Mouse (Mus musculus) urinary bladder, postnatal 25 days (tissue): ENCODE measurements at regions not wholly inside any gene's neighbourhood (a gene's known extent, or its start where the extent isn't known, plus 50 kb on each side); places are given as distances from the start of the nearest gene placed in this dataset.

Experiments
- DNase-seq: peaks from one replicate; pipeline ENCODE4 v3.0.0; 2022; ENCODE audit warnings: low spot score

- DNase-seq: no peak
Observed at GRCm38 (mm10) chr12:27838384-27838783, 496.0 kb upstream of the Sox11 start.

- DNase-seq: peak; percentile 25
Observed at GRCm38 (mm10) chr12:27826208-27826607, 483.8 kb upstream of the Sox11 start.

GRCm38 (mm10) chr12:27823392-27823791 lies 481.0 kb upstream of the Sox11 start:
- no peak for DNase-seq

- DNase-seq: no peak
Observed at GRCm38 (mm10) chr12:27796642-27797041, 454.3 kb upstream of the Sox11 start.

GRCm38 (mm10) chr12:27786716-27787291 lies 444.4 kb upstream of the Sox11 start:
- DNase-seq: no peak

- DNase-seq: no peak
Observed at GRCm38 (mm10) chr12:27780801-27781200, 438.4 kb upstream of the Sox11 start.

- no peak for DNase-seq
Observed at GRCm38 (mm10) chr12:27765948-27766347, 423.6 kb upstream of the Sox11 start.

GRCm38 (mm10) chr12:27759016-27759415 lies 416.6 kb upstream of the Sox11 start:
- no peak for DNase-seq

- no peak for DNase-seq
Observed at GRCm38 (mm10) chr12:27757641-27758040, 415.3 kb upstream of the Sox11 start.

GRCm38 (mm10) chr12:27724619-27725200 lies 382.3 kb upstream of the Sox11 start:
- no peak for DNase-seq

GRCm38 (mm10) chr12:27680459-27680858 lies 338.1 kb upstream of the Sox11 start:
- no peak for DNase-seq

GRCm38 (mm10) chr12:27673404-27673803 lies 331.0 kb upstream of the Sox11 start:
- DNase-seq: no peak

GRCm38 (mm10) chr12:27670650-27671084 lies 328.3 kb upstream of the Sox11 start:
- no peak for DNase-seq

- no peak for DNase-seq
Observed at GRCm38 (mm10) chr12:27670190-27670589, 327.8 kb upstream of the Sox11 start.

- no peak for DNase-seq
Observed at GRCm38 (mm10) chr12:27669542-27669941, 327.2 kb upstream of the Sox11 start.

GRCm38 (mm10) chr12:27666456-27666855 lies 324.1 kb upstream of the Sox11 start:
- DNase-seq: no peak

- DNase-seq: no peak
Observed at GRCm38 (mm10) chr12:27663126-27663525, 320.8 kb upstream of the Sox11 start.

- DNase-seq: no peak
Observed at GRCm38 (mm10) chr12:27662723-27663122, 320.3 kb upstream of the Sox11 start.

GRCm38 (mm10) chr12:27657536-27657935 lies 315.2 kb upstream of the Sox11 start:
- DNase-seq: no peak

- no peak for DNase-seq
Observed at GRCm38 (mm10) chr12:27653541-27653940, 311.2 kb upstream of the Sox11 start.

- no peak for DNase-seq
Observed at GRCm38 (mm10) chr12:27648602-27649001, 306.2 kb upstream of the Sox11 start.

GRCm38 (mm10) chr12:27646497-27647307 lies 304.3 kb upstream of the Sox11 start:
- no peak for DNase-seq

- DNase-seq: no peak
Observed at GRCm38 (mm10) chr12:27619616-27620015, 277.2 kb upstream of the Sox11 start.
